ENCODE assay signal across 9 mouse cellular contexts in genomic region chr3:21479021-21479795, GRCm38 (mm10).
DNase-seq lines count a peak whose midpoint lies in the region; ATAC-seq and TF ChIP-seq lines count a peak whose summit lies in the region.
"Had no signal": no experiment of that assay in that cellular context is flagged by ENCODE, and none has a peak within 500 bp of the region (broad histone marks: within the 10 kb centered on the region; RNA-seq: fewer than 3 reads in every experiment).

No protein-coding gene starts in this region.

- intact Hi-C loops in left cerebral cortex, postnatal 25 days (cut with DNase I), result loop anchor here (2.0 to 5.0 kb wide), 4 partner anchors 86 to 822 kb away; no protein-coding TSS in a partner anchor

- no peaks in the 10 kb centered on the region for H3K27me3 ChIP-seq in midbrain, postnatal 0 days (ENCODE audit: insufficient read depth, low read length)
- H3K27me3 ChIP-seq in intestine, embryonic 16.5 days (replicated peaks; ENCODE audit: control insufficient read depth, insufficient read depth, low read length), result no peaks in the 10 kb centered on the region

- H3K4me2 ChIP-seq in midbrain, postnatal 0 days (ENCODE audit: low read depth, low read length, poor library complexity, severe bottlenecking), result no peak overlapping the region
- no peak overlapping the region for H3K4me2 ChIP-seq in intestine, embryonic 16.5 days (ENCODE audit: low read depth, low read length)

- H3K36me3 ChIP-seq in midbrain, postnatal 0 days (ENCODE audit: insufficient read depth, low read length), result no peaks in the 10 kb centered on the region
- H3K36me3 ChIP-seq in intestine, embryonic 16.5 days (ENCODE audit: control insufficient read depth, insufficient read depth, low read length), result no peaks in the 10 kb centered on the region
- H3K36me3 ChIP-seq: G1E had no signal

- 32% methylated on average over 5 of the region's 5 CpGs for WGBS in midbrain, postnatal 0 days
- WGBS in intestine, embryonic 16.5 days, result 28% methylated on average over 5 of the region's 5 CpGs

- no peak overlapping the region for H3K4me3 ChIP-seq in midbrain, postnatal 0 days (ENCODE audit: low read depth, low read length)
- no peak overlapping the region for H3K4me3 ChIP-seq in intestine, embryonic 16.5 days (ENCODE audit: low read length)

- peak; percentile 54; the same call in 1 of the 2 replicates for ATAC-seq in midbrain, postnatal 0 days (ENCODE audit: low FRiP score)
- no peak for ATAC-seq in intestine, embryonic 16.5 days

- H3K4me1 ChIP-seq in midbrain, postnatal 0 days (ENCODE audit: insufficient read depth, low read length), result no peaks in the 10 kb centered on the region
- 0 out of 2 replicates have a peak, but pooled peaks cover 6% of the 10 kb centered on the region for H3K4me1 ChIP-seq in intestine, embryonic 16.5 days (ENCODE audit: control insufficient read depth, insufficient read depth, low read length)

- H3K9ac ChIP-seq in midbrain, postnatal 0 days (replicated peaks; ENCODE audit: low read length, poor library complexity, severe bottlenecking), result no peak overlapping the region
- H3K9ac ChIP-seq in intestine, embryonic 16.5 days (ENCODE audit: low read depth, low read length), result no peak overlapping the region

- H3K9me3 ChIP-seq in midbrain, postnatal 0 days (ENCODE audit: low read length), result no peaks in the 10 kb centered on the region
- no peaks in the 10 kb centered on the region for H3K9me3 ChIP-seq in intestine, embryonic 16.5 days (ENCODE audit: control insufficient read depth, low read length)
- H3K9me3 ChIP-seq: G1E had no signal

- TF ChIP-seq CTCF in midbrain, postnatal 0 days (IDR thresholded peaks at IDR 0.05), result no peak

- DNase-seq in urinary bladder, adult 18-20 months (ENCODE audit: low spot score in 2 of 2), result peak; percentile 44 to 47
- DNase-seq in urinary bladder, adult 2 months (ENCODE audit: low spot score), result no peak
- peak; percentile 76 for DNase-seq in gastrocnemius, postnatal 25 days
- peak; percentile 45 for DNase-seq in kidney, adult 11 months
- peak; percentile 65 to 93 for DNase-seq in left cerebral cortex, postnatal 25 days (ENCODE audit: low spot score in 2 of 2)
- peak; percentile 49 for DNase-seq in midbrain, postnatal 0 days (ENCODE audit: low spot score)
- peak; percentile 28 for DNase-seq in yolk sac, embryonic 10.5 days (ENCODE audit: low spot score)

- no peak overlapping the region; the same call in 1 of the 2 replicates for H3K27ac ChIP-seq in midbrain, postnatal 0 days (ENCODE audit: low read depth, low read length)
- H3K27ac ChIP-seq in intestine, embryonic 16.5 days (ENCODE audit: low read length), result no peak overlapping the region; the same call in 1 of the 2 replicates
